Mouse (Mus musculus) limb, embryonic 15.5 days (tissue): ENCODE data around the gene Mpv17. TPM values are rescaled to one million over a fixed set of nuclear protein-coding genes. Genes with fewer than 3 reads are reported as not detected.
A peak's percentile ranks its signal among the peaks of the same experiment; 100 is the strongest.

Source experiments
- ATAC-seq: fragments of 200-750 bp; cut with Nextera tagmentation; 2 replicates; pipeline ENCODE4 v1.8.0; 2017; ENCODE audit warnings: low read depth, moderate TSS enrichment; ENCODE audit not compliant: insufficient number of reproducible peaks, low FRiP score, low TSS enrichment
- H3K27ac ChIP-seq: fragments of 300-500 bp; sonication (generic); 2 replicates; pipeline ENCODE4 v1.5.1; 2015; ENCODE audit warnings: moderate library complexity, mild to moderate bottlenecking, inconsistent platforms
- H3K27me3 ChIP-seq: fragments of 300-500 bp; sonication (generic); 2 replicates; pipeline ENCODE4 v1.6.1; 2015; ENCODE audit warnings: inconsistent platforms
- H3K36me3 ChIP-seq: fragments of 300-500 bp; sonication (generic); 2 replicates; pipeline ENCODE4 v1.6.1; 2015; ENCODE audit warnings: inconsistent platforms
- H3K4me1 ChIP-seq: fragments of 300-500 bp; sonication (generic); 2 replicates; pipeline ENCODE4 v1.6.1; 2015; ENCODE audit warnings: inconsistent platforms
- H3K4me2 ChIP-seq: fragments of 300-500 bp; sonication (generic); 2 replicates; pipeline ENCODE4 v1.6.1; 2015; ENCODE audit warnings: mild to moderate bottlenecking, inconsistent platforms
- H3K4me3 ChIP-seq: fragments of 300-500 bp; sonication (generic); 2 replicates; pipeline ENCODE4 v1.5.1; 2015; ENCODE audit warnings: mild to moderate bottlenecking, inconsistent platforms
- H3K9ac ChIP-seq: fragments of 300-500 bp; sonication (generic); 2 replicates; pipeline ENCODE4 v1.6.1; 2015; ENCODE audit warnings: inconsistent platforms
- H3K9me3 ChIP-seq: fragments of 300-500 bp; sonication (generic); 2 replicates; pipeline ENCODE4 v1.6.1; 2016; ENCODE audit warnings: inconsistent platforms
- WGBS: fragments of 180-500 bp; shearing (Covaris S2); methylation state at CpG from one replicate; pipeline ENCODE4 v1.1.7; 2015; 5-methylcytosine and 5-hydroxymethylcytosine counted together
- polyA plus RNA-seq: library from polyadenylated mRNA; unstranded; fragments of >200 nt; fragmentation: Nextera tagmentation; extraction: Ambion mirVana; gene quantifications from 2 replicates; pipeline ENCODE4 v1.2.1, GENCODE M21; 2015

Mpv17 gene
- polyA plus RNA-seq, 1 experiment from 2014 or later, result 64.0 TPM

- ATAC-seq, result no peak
- Histone ChIP-seq H3K27ac (no peak overlapping the region), H3K9ac (no peak overlapping the region), H3K36me3 (no peaks in the 10 kb centered on the region), H3K4me1 (peaks cover 38% of the 10 kb centered on the region), H3K4me3 (peak overlapping the region; percentile 45), H3K27me3 (peaks cover 98% of the 10 kb centered on the region), H3K4me2 (peak overlapping the region; percentile 84), H3K9me3 (no peaks in the 10 kb centered on the region)
- WGBS, result 3% methylated on average over 29 of the region's 29 CpGs
Observed at GRCm38 (mm10) chr5:31094100-31094798, 59.8 kb downstream of the Mpv17 start.

GRCm38 (mm10) chr5:31093151-31094041, 60.7 kb downstream of the Mpv17 start:
- H3K9me3 ChIP-seq, result no peaks in the 10 kb centered on the region
- no peak overlapping the region for H3K27ac ChIP-seq
- H3K4me2 ChIP-seq, result peak overlapping the region; percentile 84
- ATAC-seq, result peak; percentile 49; the same call in 1 of the 2 replicates
- H3K4me3 ChIP-seq, result peak overlapping the region; percentile 45
- no peaks in the 10 kb centered on the region for H3K36me3 ChIP-seq
- under 1% methylated on average over 48 of the region's 54 CpGs for WGBS
- peaks cover 99% of the 10 kb centered on the region for H3K27me3 ChIP-seq
- no peak overlapping the region for H3K9ac ChIP-seq
- peaks cover 38% of the 10 kb centered on the region for H3K4me1 ChIP-seq

GRCm38 (mm10) chr5:31092231-31092975, 61.6 kb downstream of the Mpv17 start:
- no peak overlapping the region for H3K27ac ChIP-seq
- peak overlapping the region; percentile 45 for H3K4me3 ChIP-seq
- H3K4me1 ChIP-seq, result peaks cover 38% of the 10 kb centered on the region
- H3K4me2 ChIP-seq, result peak overlapping the region; percentile 84
- H3K9me3 ChIP-seq, result no peaks in the 10 kb centered on the region
- no peak for ATAC-seq
- peaks cover 97% of the 10 kb centered on the region for H3K27me3 ChIP-seq
- H3K36me3 ChIP-seq, result no peaks in the 10 kb centered on the region
- H3K9ac ChIP-seq, result no peak overlapping the region
- WGBS, result 2% methylated on average over 47 of the region's 53 CpGs

Other genes with a start within 250 kb of the Mpv17 start
- gene Ost4, start 246.5 kb downstream of the Mpv17 start, polyA plus RNA-seq, result 464 and 505 TPM in 2 replicates
- gene Emilin1, start 240.8 kb downstream of the Mpv17 start, polyA plus RNA-seq, result 274 and 287 TPM in 2 replicates
- gene Khk, start 232.8 kb downstream of the Mpv17 start, polyA plus RNA-seq, result 23.6 and 28.1 TPM in 2 replicates
- gene Cgref1, start 208.7 kb downstream of the Mpv17 start, polyA plus RNA-seq, result 21.0 and 31.7 TPM in 2 replicates
- 128 and 137 TPM in 2 replicates for gene Preb, start 193.9 kb downstream of the Mpv17 start, polyA plus RNA-seq
- 0.04 and 0.06 TPM in 2 replicates for gene Tcf23, start 185.6 kb downstream of the Mpv17 start, polyA plus RNA-seq
- gene Atraid, start 105.9 kb downstream of the Mpv17 start, polyA plus RNA-seq, result 179 and 184 TPM in 2 replicates
- gene Slc5a6, start 105.3 kb downstream of the Mpv17 start, polyA plus RNA-seq, result 10.9 and 14.6 TPM in 2 replicates
- gene Cad, start 99.5 kb downstream of the Mpv17 start, polyA plus RNA-seq, result 25.1 and 26.3 TPM in 2 replicates
- not detected in 2 replicates for gene Dnajc5g, start 48.0 kb downstream of the Mpv17 start, polyA plus RNA-seq
- 0.50 and 0.66 TPM in 2 replicates for gene Slc30a3, start 46.0 kb downstream of the Mpv17 start, polyA plus RNA-seq
- gene Trim54, start 37.5 kb downstream of the Mpv17 start, polyA plus RNA-seq, result 7.6 and 21.7 TPM in 2 replicates
- gene Ucn, start 15.4 kb downstream of the Mpv17 start, polyA plus RNA-seq, result not detected in 2 replicates
- gene Gm29609, start 25.7 kb upstream of the Mpv17 start, polyA plus RNA-seq, result 1.2 and 1.3 TPM in 2 replicates
- gene Gtf3c2, start 25.9 kb upstream of the Mpv17 start, polyA plus RNA-seq, result 59.1 and 65.6 TPM in 2 replicates
- gene Snx17, start 39.0 kb upstream of the Mpv17 start, polyA plus RNA-seq, result 141 and 154 TPM in 2 replicates
- gene Eif2b4, start 39.2 kb upstream of the Mpv17 start, polyA plus RNA-seq, result 64.2 and 69.0 TPM in 2 replicates
- gene Zfp513, start 48.1 kb upstream of the Mpv17 start, polyA plus RNA-seq, result 8.2 and 9.0 TPM in 2 replicates
- 102 and 106 TPM in 2 replicates for gene Ppm1g, start 66.4 kb upstream of the Mpv17 start, polyA plus RNA-seq
- 167 and 183 TPM in 2 replicates for gene Nrbp1, start 86.6 kb upstream of the Mpv17 start, polyA plus RNA-seq
- gene Gm9970, start 87.0 kb upstream of the Mpv17 start, polyA plus RNA-seq, result 0.50 TPM in 1 of 2 replicates, not detected in the other
- gene Krtcap3, start 97.4 kb upstream of the Mpv17 start, polyA plus RNA-seq, result 9.6 and 12.8 TPM in 2 replicates
- 30.5 and 36.1 TPM in 2 replicates for gene Ift172, start 136.9 kb upstream of the Mpv17 start, polyA plus RNA-seq
- gene Fndc4, start 141.8 kb upstream of the Mpv17 start, polyA plus RNA-seq, result 63.2 and 76.9 TPM in 2 replicates
- 0.11 TPM in 1 of 2 replicates, not detected in the other for gene Gckr, start 143.2 kb upstream of the Mpv17 start, polyA plus RNA-seq